Mouse (Mus musculus): ENCODE results near the gene Man1c1.

DNA sequence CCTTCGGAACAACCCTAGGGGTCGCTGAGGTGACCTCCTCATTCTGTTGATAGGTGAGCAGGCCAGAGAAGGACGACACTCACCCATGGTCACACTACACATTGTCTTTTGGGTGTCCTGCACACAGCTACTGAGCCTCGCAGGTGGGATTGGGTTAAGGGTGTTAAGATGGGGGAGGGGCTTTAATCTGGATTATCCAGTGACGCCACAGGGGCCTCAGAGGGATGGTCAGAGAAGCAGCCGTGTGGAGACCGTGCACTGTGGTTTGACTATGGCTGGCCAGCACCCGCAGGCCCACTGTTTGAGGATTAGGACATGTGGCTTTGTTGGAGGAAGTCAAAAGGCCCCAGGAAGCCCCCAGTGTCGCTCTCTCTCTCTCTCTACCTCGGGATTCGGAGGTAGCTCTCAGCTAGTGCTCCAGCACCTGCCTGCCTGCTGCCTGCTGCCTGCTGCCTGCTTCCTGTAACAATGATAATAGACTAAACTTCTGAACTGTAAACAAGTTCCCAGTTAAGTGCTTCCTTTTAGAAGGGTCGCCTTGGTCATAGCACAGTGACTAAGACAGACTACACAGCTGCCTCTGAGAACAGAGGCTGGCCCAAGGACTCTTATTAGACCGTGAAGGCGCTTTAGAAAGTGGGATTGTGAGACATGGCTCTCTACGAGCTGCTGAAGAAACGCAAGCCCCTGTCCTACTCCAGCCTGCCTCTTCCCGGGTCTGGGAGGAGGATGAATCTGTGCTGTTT is 49.6 kb upstream of the Man1c1 start:
- TF ChIP-seq CTCF (IDR thresholded peaks at IDR 0.05; ENCODE audit: borderline replicate concordance, extremely low read depth, insufficient read depth, insufficient read length) (no peak), POLR2A (IDR thresholded peaks at IDR 0.05; ENCODE audit: borderline replicate concordance, extremely low read depth, insufficient read depth, insufficient read length, poor library complexity, severe bottlenecking) (no peak)

Measured in brain, embryonic 14.5 days (tissue).